Mouse (Mus musculus): ENCODE results near the gene Cyfip1. TPM values are rescaled to one million over a fixed set of nuclear protein-coding genes. Genes with fewer than 3 reads are reported as not detected.

Gene Cyfip1
- 10 to 100 TPM; 37.3 to 42.1 TPM for total RNA-seq (2021)

DNA sequence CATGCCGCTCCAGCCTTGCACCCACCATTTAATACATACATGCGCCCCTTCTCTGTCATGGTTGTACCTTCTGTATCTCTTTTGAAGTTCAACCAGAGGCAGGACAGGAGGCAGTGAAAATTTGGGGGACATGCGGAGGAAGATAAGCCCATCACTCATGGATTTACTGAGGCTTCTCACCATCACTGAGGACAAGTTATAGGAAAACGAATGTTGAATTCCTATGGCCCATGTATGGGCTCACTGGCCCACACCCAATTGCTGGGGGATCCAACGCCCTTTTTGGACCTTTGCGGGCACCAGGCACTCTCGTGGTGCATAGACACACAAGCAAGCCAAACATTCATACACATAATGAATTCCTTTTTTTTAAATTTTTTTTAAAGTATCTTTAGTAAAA lies at the start of gene Cyfip1:
Cyfip1 (plus strand) TSS at position 301 of the 400 bp plus-strand sequence.
- no peak for DNase-seq (ENCODE audit: low spot score)
- intact Hi-C loops (cut with DNase I) = loop anchor here (5.0 kb wide), 1 partner anchor 206 kb away; no protein-coding TSS in a partner anchor

DNA sequence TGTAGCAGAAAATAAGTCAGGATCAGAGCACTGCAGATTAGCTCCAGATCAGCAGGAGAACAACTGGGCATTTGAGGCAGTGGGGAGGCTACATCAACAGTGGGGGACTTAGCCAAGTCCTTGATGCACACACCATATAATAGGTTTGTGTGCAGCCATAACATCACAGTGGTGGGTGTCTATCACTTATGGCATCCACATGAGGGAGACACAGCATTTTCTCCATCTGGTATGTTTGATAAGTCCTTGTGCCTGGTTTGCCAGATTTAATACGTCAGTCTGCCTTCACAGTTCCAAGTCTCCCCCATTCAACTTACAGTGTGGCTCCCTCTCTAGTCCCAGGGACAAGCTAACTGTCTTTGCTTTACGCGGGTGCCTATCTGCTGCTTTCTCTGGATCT lies 49.3 kb upstream of the Cyfip1 start:
- no peak for DNase-seq (ENCODE audit: low spot score)
- intact Hi-C loops (cut with DNase I) = no loop called here

DNA sequence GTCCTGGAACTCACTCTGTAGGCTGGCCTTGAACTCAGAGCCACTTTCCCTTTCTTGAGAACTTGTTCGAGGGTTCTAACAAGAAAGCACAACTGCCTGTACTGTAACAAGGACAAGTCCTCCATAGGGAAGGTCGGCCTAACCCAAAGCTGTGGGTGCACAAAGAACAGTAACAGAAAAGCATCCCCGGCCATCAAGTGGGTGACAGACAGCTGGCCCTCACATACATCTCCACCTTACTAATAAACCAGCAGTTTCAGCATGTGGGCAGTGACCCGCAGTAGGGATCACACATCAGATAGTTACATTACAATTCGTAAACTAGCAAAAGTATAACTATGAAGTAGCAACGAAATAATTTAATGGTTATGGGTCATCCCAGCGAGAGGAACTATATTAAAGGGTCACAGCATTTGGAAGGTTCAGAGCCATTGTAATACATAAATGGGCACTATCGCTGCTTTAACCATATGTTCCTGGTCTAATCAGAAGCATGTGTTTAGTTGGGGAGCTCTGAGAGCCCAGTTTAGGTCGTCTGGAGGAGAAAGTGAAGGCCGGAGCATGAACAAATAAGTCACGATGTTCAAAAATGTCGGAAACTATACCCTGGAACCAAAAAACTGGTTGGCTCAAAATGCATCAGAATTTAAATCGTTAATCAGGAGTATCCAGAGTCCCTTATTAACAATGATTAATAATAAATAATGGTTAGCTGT lies 48.2 kb upstream of the Cyfip1 start:
- intact Hi-C loops (cut with DNase I) = no loop called here
- DNase-seq (ENCODE audit: low spot score) = no peak

DNA sequence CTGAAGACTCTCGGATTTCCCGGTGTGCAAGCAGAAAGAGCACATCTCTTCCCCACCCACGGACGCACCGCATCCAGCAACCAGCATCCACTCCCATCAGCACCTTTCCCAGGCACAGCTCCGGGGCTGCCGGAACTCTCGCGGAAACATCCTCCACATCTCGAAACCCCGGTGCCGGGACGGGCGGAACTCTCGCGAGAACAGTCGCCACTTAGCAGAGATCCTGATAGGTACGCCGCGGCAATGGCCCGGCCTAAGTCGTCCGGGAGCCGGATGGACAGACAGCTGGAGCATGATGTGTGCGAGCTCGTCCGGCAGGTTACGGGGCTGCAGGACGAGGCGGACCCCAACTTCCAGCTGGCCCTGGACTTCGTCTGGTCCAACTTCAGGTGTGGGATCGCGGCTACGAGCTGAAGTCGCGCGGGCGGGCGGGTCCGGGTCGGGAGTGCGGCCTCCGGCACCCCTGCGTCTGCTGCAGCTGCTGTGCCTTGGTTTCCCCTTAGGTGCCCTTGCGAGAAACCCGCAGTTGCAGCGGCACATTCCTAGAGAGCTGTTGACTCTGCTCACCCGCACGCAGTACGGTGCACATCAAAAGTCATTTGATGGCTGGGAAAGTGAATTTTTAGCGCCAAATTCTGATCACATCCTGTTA lies 47.5 kb upstream of the Cyfip1 start, which contains the start of gene Tubgcp5:
Tubgcp5 (plus strand) TSS at position 203 of the 652 bp plus-strand sequence.
- intact Hi-C loops (cut with DNase I) = no loop called here
- peak; percentile 95 for DNase-seq (ENCODE audit: low spot score)

DNA sequence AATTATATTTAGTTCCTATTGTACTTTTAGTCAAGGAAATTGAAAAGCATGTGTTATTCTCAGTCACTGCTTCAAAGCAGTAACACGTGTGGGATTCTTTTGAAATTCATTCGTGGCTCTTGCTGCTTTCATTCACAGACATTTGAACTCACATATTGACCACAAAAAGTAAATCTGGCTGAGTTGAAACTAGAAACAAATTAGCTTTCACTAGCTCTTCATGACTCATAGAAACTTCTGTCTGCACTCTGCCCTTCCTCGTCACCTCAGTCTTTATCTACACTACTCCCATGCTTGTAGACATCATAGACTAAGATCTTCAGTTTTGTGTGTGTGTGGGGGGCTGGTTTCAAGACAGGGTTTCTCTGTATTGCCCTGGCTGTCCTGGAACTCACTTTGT lies 41.6 kb upstream of the Cyfip1 start:
- intact Hi-C loops (cut with DNase I) = loop anchor here (10.0 kb wide), 1 partner anchor 415 kb away; no protein-coding TSS in a partner anchor
- DNase-seq (ENCODE audit: low spot score) = no peak

DNA sequence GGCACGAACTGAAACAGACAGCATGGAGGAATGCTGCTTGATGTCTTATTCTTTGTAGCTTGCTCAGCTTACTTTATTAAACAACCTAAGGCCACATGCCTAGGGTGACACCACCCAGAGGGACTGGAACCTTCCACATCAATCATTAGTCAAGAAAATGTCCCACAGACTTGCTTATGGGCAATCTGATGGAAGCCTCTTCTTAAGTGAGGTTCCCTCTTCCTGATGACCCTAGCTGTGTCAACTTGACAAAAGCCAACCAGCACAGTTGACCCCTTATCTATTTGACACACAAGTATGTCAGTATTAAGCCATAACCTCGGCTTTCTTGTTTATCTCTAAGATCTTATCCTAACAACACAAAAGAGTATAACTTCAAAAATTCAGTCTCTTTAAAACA lies 31.6 kb upstream of the Cyfip1 start:
- DNase-seq (ENCODE audit: low spot score) = no peak
- intact Hi-C loops (cut with DNase I) = loop anchor here (10.0 kb wide), 1 partner anchor 405 kb away; no protein-coding TSS in a partner anchor

DNA sequence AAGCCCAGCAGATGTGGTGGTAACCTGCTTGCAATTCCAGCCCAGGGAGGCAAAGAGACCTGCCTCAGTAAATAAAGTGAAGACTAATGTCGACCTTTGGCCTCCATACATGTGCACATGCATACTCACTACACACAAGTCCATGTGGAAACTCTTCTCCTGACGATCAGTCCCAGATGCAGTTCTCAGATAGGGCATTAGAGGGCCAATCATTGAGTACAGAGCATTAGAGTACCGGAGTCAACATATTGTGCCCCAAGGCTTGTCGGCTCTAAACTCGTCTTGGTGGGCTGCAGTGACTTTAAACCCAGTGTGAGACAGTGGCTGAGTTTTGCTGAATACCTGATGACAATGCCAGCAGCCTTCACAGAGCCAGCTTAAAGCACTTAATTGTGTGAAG lies 17.1 kb upstream of the Cyfip1 start:
- DNase-seq (ENCODE audit: low spot score) = no peak
- intact Hi-C loops (cut with DNase I) = no loop called here

DNA sequence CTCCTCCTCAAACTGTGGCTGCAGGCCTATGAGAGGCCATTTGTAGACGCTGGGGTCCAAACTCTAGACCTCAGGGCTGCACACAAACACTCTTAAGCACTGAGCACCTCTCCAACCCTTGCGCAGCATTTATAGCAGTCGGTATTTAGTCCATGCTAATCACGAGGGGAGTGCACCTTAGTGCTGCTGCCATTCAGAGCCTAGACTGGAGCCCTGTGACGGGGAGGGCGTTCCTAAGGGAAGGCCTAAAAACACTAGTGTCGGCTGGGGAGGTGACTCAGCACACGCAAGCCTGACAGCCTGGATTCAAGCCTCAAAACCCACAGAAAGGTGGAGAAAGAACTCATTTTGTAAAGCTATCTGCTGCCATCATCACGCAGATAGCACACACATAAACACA lies 14.0 kb upstream of the Cyfip1 start:
- intact Hi-C loops (cut with DNase I) = no loop called here
- no peak for DNase-seq (ENCODE audit: low spot score)

DNA sequence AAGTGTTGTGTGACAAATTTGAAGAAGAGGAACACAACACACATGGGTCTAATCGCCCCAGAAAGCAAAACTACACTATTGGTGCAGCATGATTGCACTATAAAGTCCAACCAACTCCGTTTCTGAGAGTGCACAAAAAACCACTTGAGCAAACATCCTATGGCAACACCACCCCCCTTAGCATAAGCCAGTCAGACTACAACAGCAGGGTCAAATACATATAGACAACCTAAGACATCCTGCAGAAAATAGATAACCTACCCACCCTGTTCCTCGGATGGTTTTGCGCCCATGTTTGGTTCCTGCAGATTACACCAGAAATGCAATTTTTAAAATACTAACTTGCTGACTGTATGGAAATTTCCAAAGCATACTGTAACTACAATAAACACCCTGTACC lies 4.7 kb upstream of the Cyfip1 start:
- DNase-seq (ENCODE audit: low spot score) = no peak
- intact Hi-C loops (cut with DNase I) = loop anchor here (1.0 kb wide), 1 partner anchor 35 kb away; no protein-coding TSS in a partner anchor

DNA sequence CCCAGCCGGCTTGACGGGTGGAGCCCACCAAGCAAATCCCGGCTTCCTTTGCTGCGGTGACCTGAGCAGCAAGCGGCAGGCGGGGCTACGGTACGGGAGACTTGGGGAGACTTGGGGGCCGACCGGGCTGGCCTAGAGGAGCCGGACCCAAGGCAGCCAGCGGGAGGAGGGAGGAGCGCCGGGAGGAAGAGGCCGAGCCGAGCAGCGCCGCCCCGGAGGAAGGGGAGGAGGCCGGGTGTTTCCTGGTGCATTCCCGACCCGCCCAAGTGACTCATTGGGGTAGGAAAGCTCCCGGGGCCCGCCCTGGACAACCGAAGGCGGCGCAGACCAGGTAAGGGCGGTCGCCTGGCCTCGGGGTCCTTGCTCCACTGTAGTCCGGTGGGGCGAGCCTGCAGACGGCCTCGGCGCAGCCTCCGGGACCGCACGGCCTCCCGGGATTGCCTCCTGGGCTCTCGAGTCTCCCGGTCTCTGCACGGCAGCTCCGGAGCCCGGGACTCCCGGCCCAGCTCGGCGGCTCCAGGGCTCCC lies 495 bp downstream of the Cyfip1 start:
- peak; percentile 90 for DNase-seq (ENCODE audit: low spot score)
- intact Hi-C loops (cut with DNase I) = loop anchor here (5.0 kb wide), 1 partner anchor 205 kb away; no protein-coding TSS in a partner anchor

DNA sequence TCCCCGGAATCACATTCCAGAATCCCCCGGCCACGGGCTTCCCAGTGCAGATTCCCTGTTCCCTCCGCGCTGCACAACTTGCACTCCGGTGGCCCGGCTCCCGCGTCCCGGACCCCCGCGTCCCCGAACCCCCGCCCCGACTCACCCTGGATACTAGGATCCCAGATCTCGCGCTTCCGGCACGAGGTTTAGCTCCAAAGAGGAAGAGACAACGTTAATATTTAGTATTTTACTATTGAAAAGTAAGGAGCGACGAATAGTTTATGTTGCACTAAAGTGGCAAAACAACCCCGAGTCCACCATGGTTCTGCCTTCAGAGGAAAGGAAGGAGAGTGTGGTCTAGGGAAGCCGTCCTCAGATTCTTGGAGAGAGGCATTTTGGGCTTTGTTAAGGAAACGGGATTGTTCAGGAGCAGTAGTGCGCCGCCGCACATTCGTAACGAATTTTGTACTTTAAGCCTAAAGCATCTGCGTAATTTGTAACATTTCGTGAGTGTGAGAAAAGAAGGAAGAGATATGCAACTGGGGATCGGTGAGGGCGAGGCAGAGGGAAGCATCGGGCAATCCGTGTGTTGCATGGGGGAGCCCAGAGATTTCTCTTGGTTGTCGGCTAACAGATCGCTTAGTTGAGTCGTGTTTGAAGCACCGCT lies 1.1 kb downstream of the Cyfip1 start:
- no peak for DNase-seq (ENCODE audit: low spot score)
- intact Hi-C loops (cut with DNase I) = loop anchor here (5.0 kb wide), 1 partner anchor 205 kb away; no protein-coding TSS in a partner anchor

DNA sequence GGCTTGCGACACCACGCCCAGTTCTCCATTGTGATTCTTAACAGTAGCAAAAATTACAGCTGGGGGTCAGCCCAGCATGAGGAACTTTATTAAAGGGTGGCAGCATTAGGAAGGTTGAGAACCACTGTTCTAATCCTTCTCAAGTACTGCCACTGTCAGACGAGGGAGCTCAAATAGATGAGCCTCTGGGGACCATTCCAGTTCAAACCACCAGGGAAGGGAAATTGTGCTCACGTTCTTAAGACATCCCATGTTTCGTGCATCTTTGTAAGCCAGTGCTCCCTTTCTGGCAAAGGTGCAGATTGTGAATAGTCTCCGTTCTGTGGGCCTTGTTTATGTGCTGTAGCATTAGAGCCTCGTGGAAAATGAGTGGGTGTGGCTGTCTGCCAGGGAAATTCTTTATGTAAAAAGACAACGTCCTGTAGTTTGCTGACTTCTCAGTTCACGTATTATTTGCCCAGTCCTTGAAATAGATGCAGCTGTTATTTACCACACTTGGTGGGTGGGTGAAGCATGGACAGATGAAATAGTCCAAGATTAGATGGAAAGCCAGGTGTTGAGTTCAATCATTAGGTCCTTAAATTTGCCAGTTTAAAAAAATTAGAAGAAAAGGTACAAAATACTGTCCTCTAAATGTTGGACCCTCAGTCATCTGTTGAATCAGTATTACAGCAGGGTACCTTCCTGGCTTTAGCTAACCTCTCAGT lies 5.2 kb downstream of the Cyfip1 start:
- intact Hi-C loops (cut with DNase I) = no loop called here
- DNase-seq (ENCODE audit: low spot score) = no peak

DNA sequence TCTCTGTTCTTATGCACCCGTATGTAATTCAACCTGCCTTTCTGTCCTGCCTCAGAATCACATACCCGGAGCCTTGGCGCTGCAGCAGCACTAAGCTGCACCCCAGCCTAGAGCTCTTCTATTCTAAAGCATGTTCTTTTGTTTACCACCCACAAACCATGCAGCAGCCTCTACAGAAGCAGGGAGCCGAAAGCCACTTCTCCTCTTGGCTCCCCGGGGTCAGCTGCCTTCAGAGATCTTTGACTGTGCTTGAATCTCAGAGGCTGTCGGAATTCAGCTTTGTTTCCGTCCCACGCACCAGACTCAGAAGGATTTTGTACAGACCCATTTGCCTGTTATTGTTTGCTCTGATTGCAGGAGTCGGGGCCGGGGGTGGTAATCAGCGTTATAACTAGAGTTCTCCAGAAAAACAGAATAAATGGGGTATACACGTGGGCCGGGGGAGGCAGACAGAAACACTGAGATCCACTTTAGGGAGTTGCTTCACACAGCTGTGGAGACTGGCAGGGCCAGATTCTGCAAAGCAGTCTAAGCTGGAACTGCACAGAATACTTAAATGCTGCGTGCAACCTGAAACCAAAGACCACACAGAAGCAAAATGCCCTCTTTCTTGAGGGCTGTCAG lies 8.5 kb downstream of the Cyfip1 start:
- intact Hi-C loops (cut with DNase I) = loop anchor here (2.0 kb wide), 1 partner anchor 27 kb away; no protein-coding TSS in a partner anchor
- DNase-seq (ENCODE audit: low spot score) = no peak

DNA sequence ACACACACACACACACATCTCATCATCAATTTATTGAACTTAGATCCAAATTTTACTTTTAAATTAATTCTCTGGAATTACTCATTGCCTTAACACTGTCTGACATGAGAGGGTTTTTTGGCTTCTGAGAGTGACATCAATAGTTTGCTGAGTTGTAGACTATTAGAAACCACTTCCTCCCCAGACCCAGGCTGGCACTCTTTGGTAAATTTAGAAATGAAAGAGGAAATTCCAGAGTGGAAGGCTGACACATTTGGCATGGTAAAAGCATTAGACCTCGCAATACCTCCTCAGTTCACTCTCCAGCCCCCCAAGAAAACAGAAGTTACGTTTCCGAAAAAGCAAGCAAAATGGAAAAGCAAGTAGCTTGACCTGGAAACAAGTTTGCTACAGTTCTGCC lies 11.2 kb downstream of the Cyfip1 start:
- no peak for DNase-seq (ENCODE audit: low spot score)
- intact Hi-C loops (cut with DNase I) = no loop called here

DNA sequence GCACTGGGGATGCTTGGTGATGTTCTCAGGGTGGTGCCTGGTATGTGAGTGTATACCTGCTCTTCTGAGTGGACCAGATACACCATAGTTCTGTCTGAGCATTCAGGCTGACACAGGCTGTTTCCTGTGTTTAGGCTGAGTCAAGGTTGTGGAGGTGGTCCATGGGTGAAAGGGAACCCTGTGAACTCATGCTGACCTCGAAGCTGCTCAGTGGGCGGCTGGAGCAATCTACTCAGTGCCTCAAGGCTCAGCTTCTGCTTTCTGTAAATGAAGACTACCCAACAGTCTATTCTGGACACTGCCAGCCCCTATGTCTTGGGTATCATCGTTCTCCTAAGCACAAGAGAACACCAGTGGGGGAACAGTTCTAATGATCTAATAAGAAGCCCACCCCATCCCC lies 14.1 kb downstream of the Cyfip1 start:
- intact Hi-C loops (cut with DNase I) = no loop called here
- DNase-seq (ENCODE audit: low spot score) = no peak

DNA sequence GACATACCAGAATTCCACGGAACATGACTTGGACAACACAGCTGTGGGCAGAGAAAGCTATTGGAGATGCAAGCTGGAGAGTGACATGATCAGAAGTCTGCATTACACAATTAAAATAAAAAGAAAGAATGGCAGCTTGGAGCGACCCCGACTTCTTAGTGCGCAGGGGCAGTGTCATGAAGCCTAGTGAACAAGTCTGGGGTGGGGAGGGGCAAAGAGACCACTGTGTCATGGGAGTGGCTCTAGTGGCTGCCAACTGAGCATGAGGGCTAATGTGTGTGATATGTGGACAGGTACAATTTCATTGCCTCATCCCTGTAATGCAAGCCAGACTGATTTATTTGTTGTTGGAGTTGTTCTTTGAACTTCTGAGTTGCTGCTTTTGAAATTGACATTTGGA lies 15.2 kb downstream of the Cyfip1 start:
- no peak for DNase-seq (ENCODE audit: low spot score)
- intact Hi-C loops (cut with DNase I) = no loop called here

DNA sequence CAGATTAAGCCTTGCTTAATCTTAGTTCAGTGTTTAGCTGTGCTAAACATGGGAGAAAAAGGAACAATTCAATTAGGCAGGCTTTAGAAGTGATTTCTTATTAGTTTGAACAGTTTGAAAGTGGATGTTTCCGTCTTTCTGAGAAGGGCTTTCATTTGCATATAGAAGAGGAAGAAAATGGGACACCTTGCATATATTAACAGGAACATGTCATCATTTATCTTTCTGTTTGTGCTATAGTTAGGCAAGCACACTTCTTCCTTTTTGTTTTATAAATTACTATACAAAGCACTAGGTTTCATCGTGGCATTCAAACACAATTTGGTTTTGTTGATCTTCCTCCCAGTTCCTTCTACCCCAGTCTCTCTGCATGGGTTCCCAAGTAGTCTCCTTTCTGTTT lies 16.2 kb downstream of the Cyfip1 start:
- intact Hi-C loops (cut with DNase I) = no loop called here
- no peak for DNase-seq (ENCODE audit: low spot score)

DNA sequence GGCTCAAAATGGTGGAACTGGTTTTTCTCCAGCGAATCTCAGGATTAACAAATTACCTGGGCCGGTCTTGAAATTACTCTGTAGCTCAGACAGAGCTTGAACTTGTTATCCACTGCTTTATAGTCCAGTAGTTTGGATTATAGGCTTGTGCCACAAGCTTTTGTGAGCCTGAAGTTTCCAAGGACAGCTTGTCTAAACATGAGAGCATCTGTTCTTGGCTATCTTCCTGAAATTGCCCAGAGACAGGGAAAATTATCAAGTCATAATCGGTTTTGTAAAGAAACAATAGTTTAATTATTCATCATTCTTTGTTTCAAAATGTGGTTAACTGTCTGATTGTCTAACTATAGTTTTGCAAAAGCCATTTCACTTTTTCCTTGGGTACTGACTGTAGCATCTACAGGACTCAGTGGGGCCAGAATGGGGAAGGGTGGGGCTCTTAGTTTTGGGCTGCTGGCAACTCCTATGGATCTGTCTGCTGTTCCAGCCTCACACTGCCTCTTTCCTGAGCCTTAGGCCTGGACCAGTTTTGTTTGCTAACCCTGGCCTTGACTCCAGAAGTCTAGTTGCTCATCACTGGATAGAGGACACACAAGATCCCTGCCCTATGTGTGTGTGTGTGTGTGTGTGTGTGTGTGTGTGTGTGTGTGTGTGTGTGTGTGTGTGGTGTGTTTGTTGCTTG lies 17.4 kb downstream of the Cyfip1 start:
- DNase-seq (ENCODE audit: low spot score) = no peak
- intact Hi-C loops (cut with DNase I) = no loop called here

DNA sequence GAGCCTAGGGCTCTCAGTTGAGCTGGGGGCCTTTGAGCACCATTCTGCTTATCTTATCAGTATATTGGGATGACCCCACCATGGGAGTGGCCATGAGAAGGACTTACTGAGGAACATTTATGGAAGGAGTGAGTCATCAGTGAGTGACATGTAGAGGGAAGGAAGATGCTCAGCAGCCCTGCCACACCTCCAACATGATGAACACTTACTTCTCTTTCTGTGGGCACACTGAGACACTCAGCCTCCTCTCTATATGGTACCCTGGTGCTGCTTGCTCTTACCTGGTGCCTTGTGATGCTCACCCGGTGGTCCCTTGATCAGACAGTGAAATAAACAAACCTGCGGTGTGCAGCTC lies 17.9 kb downstream of the Cyfip1 start:
- DNase-seq (ENCODE audit: low spot score) = no peak
- intact Hi-C loops (cut with DNase I) = no loop called here

Measured in heart, postnatal 25 days (tissue).